Mouse (Mus musculus): ENCODE measurements around the gene Plcb3. TPM values are rescaled to one million over a fixed set of nuclear protein-coding genes. Genes with fewer than 3 reads are reported as not detected.

Gene Plcb3
- total RNA-seq (2015; ENCODE audit: low replicate concordance) (1.4 and 1.7 TPM in 2 replicates), total RNA-seq (2017; ENCODE audit: low replicate concordance) (0.68 and 1.8 TPM in 2 replicates)

- ATAC-seq (replicated peaks; ENCODE audit: low FRiP score, poor library complexity, severe bottlenecking), result no peak
These were observed at the start of gene Plcb3 for GRCm38 (mm10) chr19:6975537-6976521. TSS of gene Plcb3 (minus strand) at chr19:6976470.

- peak; percentile 59; the same call in 1 of the 2 replicates for ATAC-seq (replicated peaks; ENCODE audit: low FRiP score, poor library complexity, severe bottlenecking)
These were observed 44.0 kb upstream of the Plcb3 start for GRCm38 (mm10) chr19:7020224-7020641.

GRCm38 (mm10) chr19:7019191-7019590 is 42.9 kb upstream of the Plcb3 start, which contains the start of gene Fermt3:
TSS of gene Fermt3 (minus strand) at chr19:7019469.
- ATAC-seq (replicated peaks; ENCODE audit: low FRiP score, poor library complexity, severe bottlenecking), result peak; percentile 83

- peak; percentile 26 for ATAC-seq (replicated peaks; ENCODE audit: low FRiP score, poor library complexity, severe bottlenecking)
These were observed 42.3 kb upstream of the Plcb3 start for GRCm38 (mm10) chr19:7018546-7018945.

GRCm38 (mm10) chr19:7017541-7018457 is 41.5 kb upstream of the Plcb3 start:
- peak; percentile 84 for ATAC-seq (replicated peaks; ENCODE audit: low FRiP score, poor library complexity, severe bottlenecking)

GRCm38 (mm10) chr19:7014481-7015135 is 38.3 kb upstream of the Plcb3 start:
- ATAC-seq (replicated peaks; ENCODE audit: low FRiP score, poor library complexity, severe bottlenecking), result no peak

GRCm38 (mm10) chr19:7013984-7014383 is 37.7 kb upstream of the Plcb3 start:
- no peak for ATAC-seq (replicated peaks; ENCODE audit: low FRiP score, poor library complexity, severe bottlenecking)

- no peak for ATAC-seq (replicated peaks; ENCODE audit: low FRiP score, poor library complexity, severe bottlenecking)
These were observed 36.2 kb upstream of the Plcb3 start for GRCm38 (mm10) chr19:7012426-7012825.

- no peak for ATAC-seq (replicated peaks; ENCODE audit: low FRiP score, poor library complexity, severe bottlenecking)
These were observed 30.8 kb upstream of the Plcb3 start for GRCm38 (mm10) chr19:7006892-7007593.

GRCm38 (mm10) chr19:6999360-7000063 is 23.2 kb upstream of the Plcb3 start:
- no peak for ATAC-seq (replicated peaks; ENCODE audit: low FRiP score, poor library complexity, severe bottlenecking)

GRCm38 (mm10) chr19:6997721-6998290 is 21.5 kb upstream of the Plcb3 start:
- no peak for ATAC-seq (replicated peaks; ENCODE audit: low FRiP score, poor library complexity, severe bottlenecking)

GRCm38 (mm10) chr19:6996006-6996405 is 19.7 kb upstream of the Plcb3 start, which contains the start of the genes Nudt22 and Trpt1:
TSS of gene Nudt22 (minus strand) at chr19:6996117.
TSS of gene Trpt1 (plus strand) at chr19:6996131.
- peak; percentile 75 for ATAC-seq (replicated peaks; ENCODE audit: low FRiP score, poor library complexity, severe bottlenecking)

GRCm38 (mm10) chr19:6995255-6995991 is 19.2 kb upstream of the Plcb3 start:
- no peak for ATAC-seq (replicated peaks; ENCODE audit: low FRiP score, poor library complexity, severe bottlenecking)

- no peak for ATAC-seq (replicated peaks; ENCODE audit: low FRiP score, poor library complexity, severe bottlenecking)
These were observed 18.2 kb upstream of the Plcb3 start for GRCm38 (mm10) chr19:6994489-6994888.

GRCm38 (mm10) chr19:6994002-6994401 is 17.7 kb upstream of the Plcb3 start:
- ATAC-seq (replicated peaks; ENCODE audit: low FRiP score, poor library complexity, severe bottlenecking), result no peak

GRCm38 (mm10) chr19:6993011-6993770 is 16.9 kb upstream of the Plcb3 start:
- ATAC-seq (replicated peaks; ENCODE audit: low FRiP score, poor library complexity, severe bottlenecking), result 0 out of 2 replicates have a peak, but pooled peaks have one; percentile 7
